Mouse (Mus musculus): Measurements from ENCODE around the gene Stxbp5l.
"Not testable (repeated sequence)": the region's sequence is repeated elsewhere in the genome, so short reads cannot be mapped to it uniquely, and the experiment has no call there.

Stxbp5l gene

GRCm38 (mm10) chr16:37384821-37385344, at the start of gene Stxbp5l:
Gene Stxbp5l (minus strand): TSS chr16:37384962.
- in situ Hi-C loops (cut with MboI; ENCODE audit: low pct_unique_long_range_greater_than_20kb in 1 of 2, low sequenced_read_pairs in 2 of 2, unreplicated experiment in 1 of 2) = no loop called here

GRCm38 (mm10) chr16:37433418-37434204, 48.8 kb upstream of the Stxbp5l start:
- in situ Hi-C loops (cut with MboI; ENCODE audit: low pct_unique_long_range_greater_than_20kb in 1 of 2, low sequenced_read_pairs in 2 of 2, unreplicated experiment in 1 of 2) = no loop called here

GRCm38 (mm10) chr16:37425434-37425833, 40.7 kb upstream of the Stxbp5l start:
- in situ Hi-C loops (cut with MboI; ENCODE audit: low pct_unique_long_range_greater_than_20kb in 1 of 2, low sequenced_read_pairs in 2 of 2, unreplicated experiment in 1 of 2) = no loop called here

- in situ Hi-C loops (cut with MboI; ENCODE audit: low pct_unique_long_range_greater_than_20kb in 1 of 2, low sequenced_read_pairs in 2 of 2, unreplicated experiment in 1 of 2) = no loop called here
Observed at GRCm38 (mm10) chr16:37422874-37423273, 38.1 kb upstream of the Stxbp5l start.

- in situ Hi-C loops (cut with MboI; ENCODE audit: low pct_unique_long_range_greater_than_20kb in 1 of 2, low sequenced_read_pairs in 2 of 2, unreplicated experiment in 1 of 2) = no loop called here
Observed at GRCm38 (mm10) chr16:37421851-37422250, 37.1 kb upstream of the Stxbp5l start.

- in situ Hi-C loops (cut with MboI; ENCODE audit: low pct_unique_long_range_greater_than_20kb in 1 of 2, low sequenced_read_pairs in 2 of 2, unreplicated experiment in 1 of 2) = no loop called here
Observed at GRCm38 (mm10) chr16:37420512-37420911, 35.8 kb upstream of the Stxbp5l start.

GRCm38 (mm10) chr16:37405536-37405935, 20.8 kb upstream of the Stxbp5l start:
- in situ Hi-C loops (cut with MboI; ENCODE audit: low pct_unique_long_range_greater_than_20kb in 1 of 2, low sequenced_read_pairs in 2 of 2, unreplicated experiment in 1 of 2) = no loop called here

- in situ Hi-C loops (cut with MboI; ENCODE audit: low pct_unique_long_range_greater_than_20kb in 1 of 2, low sequenced_read_pairs in 2 of 2, unreplicated experiment in 1 of 2) = no loop called here
Observed at GRCm38 (mm10) chr16:37404922-37405321, 20.2 kb upstream of the Stxbp5l start.

GRCm38 (mm10) chr16:37389964-37390363, 5.2 kb upstream of the Stxbp5l start:
- in situ Hi-C loops (cut with MboI; ENCODE audit: low pct_unique_long_range_greater_than_20kb in 1 of 2, low sequenced_read_pairs in 2 of 2, unreplicated experiment in 1 of 2) = no loop called here

- in situ Hi-C loops (cut with MboI; ENCODE audit: low pct_unique_long_range_greater_than_20kb in 1 of 2, low sequenced_read_pairs in 2 of 2, unreplicated experiment in 1 of 2) = no loop called here
Observed at GRCm38 (mm10) chr16:37389201-37389905, 4.6 kb upstream of the Stxbp5l start.

- in situ Hi-C loops (cut with MboI; ENCODE audit: low pct_unique_long_range_greater_than_20kb in 1 of 2, low sequenced_read_pairs in 2 of 2, unreplicated experiment in 1 of 2) = no loop called here
Observed at GRCm38 (mm10) chr16:37384369-37384768, 393 bp downstream of the Stxbp5l start.

- in situ Hi-C loops (cut with MboI; ENCODE audit: low pct_unique_long_range_greater_than_20kb in 1 of 2, low sequenced_read_pairs in 2 of 2, unreplicated experiment in 1 of 2) = no loop called here
Observed at GRCm38 (mm10) chr16:37383426-37383825, 1.3 kb downstream of the Stxbp5l start.

GRCm38 (mm10) chr16:37372716-37373115, 12.0 kb downstream of the Stxbp5l start:
- in situ Hi-C loops (cut with MboI; ENCODE audit: low pct_unique_long_range_greater_than_20kb in 1 of 2, low sequenced_read_pairs in 2 of 2, unreplicated experiment in 1 of 2) = no loop called here

- in situ Hi-C loops (cut with MboI; ENCODE audit: low pct_unique_long_range_greater_than_20kb in 1 of 2, low sequenced_read_pairs in 2 of 2, unreplicated experiment in 1 of 2) = no loop called here
Observed at GRCm38 (mm10) chr16:37367426-37367825, 17.3 kb downstream of the Stxbp5l start.

- in situ Hi-C loops (cut with MboI; ENCODE audit: low pct_unique_long_range_greater_than_20kb in 1 of 2, low sequenced_read_pairs in 2 of 2, unreplicated experiment in 1 of 2) = no loop called here
Observed at GRCm38 (mm10) chr16:37363958-37364357, 20.8 kb downstream of the Stxbp5l start.

GRCm38 (mm10) chr16:37355621-37356020, 29.1 kb downstream of the Stxbp5l start:
- in situ Hi-C loops (cut with MboI; ENCODE audit: low pct_unique_long_range_greater_than_20kb in 1 of 2, low sequenced_read_pairs in 2 of 2, unreplicated experiment in 1 of 2) = no loop called here

GRCm38 (mm10) chr16:37347092-37347491, 37.7 kb downstream of the Stxbp5l start:
- in situ Hi-C loops (cut with MboI; ENCODE audit: low pct_unique_long_range_greater_than_20kb in 1 of 2, low sequenced_read_pairs in 2 of 2, unreplicated experiment in 1 of 2) = no loop called here

GRCm38 (mm10) chr16:37344960-37345359, 39.8 kb downstream of the Stxbp5l start:
- in situ Hi-C loops (cut with MboI; ENCODE audit: low pct_unique_long_range_greater_than_20kb in 1 of 2, low sequenced_read_pairs in 2 of 2, unreplicated experiment in 1 of 2) = no loop called here

- in situ Hi-C loops (cut with MboI; ENCODE audit: low pct_unique_long_range_greater_than_20kb in 1 of 2, low sequenced_read_pairs in 2 of 2, unreplicated experiment in 1 of 2) = not testable (repeated sequence)
Observed at GRCm38 (mm10) chr16:37341446-37341845, 43.3 kb downstream of the Stxbp5l start.

- in situ Hi-C loops (cut with MboI; ENCODE audit: low pct_unique_long_range_greater_than_20kb in 1 of 2, low sequenced_read_pairs in 2 of 2, unreplicated experiment in 1 of 2) = no loop called here
Observed at GRCm38 (mm10) chr16:37338177-37338576, 46.6 kb downstream of the Stxbp5l start.

Data from mouse embryonic stem cell (cell line).